7 mouse cellular contexts compared by ENCODE assay signal in genomic region chr1:180226221-180226713, GRCm38 (mm10). TPM values are rescaled to one million over a fixed set of nuclear protein-coding genes. Genes with fewer than 3 reads are reported as not detected.
DNase-seq lines count a peak whose midpoint lies in the region; ATAC-seq and TF ChIP-seq lines count a peak whose summit lies in the region.

No protein-coding gene starts in this region.

- peaks cover 7% of the 10 kb centered on the region; the same call in 1 of the 2 replicates for H3K27me3 ChIP-seq in G1E (ENCODE audit: insufficient read depth, low read length)
- no peaks in the 10 kb centered on the region for H3K27me3 ChIP-seq in forebrain, embryonic 13.5 days
- H3K27me3 ChIP-seq in midbrain, embryonic 10.5 days (ENCODE audit: low read depth, poor library complexity, severe bottlenecking): no peaks in the 10 kb centered on the region

- H3K27ac ChIP-seq in forebrain, embryonic 13.5 days: no peak overlapping the region
- peak overlapping the region; percentile 24; the same call in 1 of the 2 replicates for H3K27ac ChIP-seq in midbrain, embryonic 10.5 days (replicated peaks)

- peak overlapping the region; percentile 62; the same call in 1 of the 2 replicates for H3K4me3 ChIP-seq in G1E (ENCODE audit: low read depth, low read length)
- H3K4me3 ChIP-seq in forebrain, embryonic 13.5 days: peak overlapping the region; percentile 41
- H3K4me3 ChIP-seq in midbrain, embryonic 10.5 days: peak overlapping the region; percentile 55

- TF ChIP-seq CTCF in G1E (IDR thresholded peaks at IDR 0.05; ENCODE audit: low read depth, low read length): no peak

- H3K4me2 ChIP-seq in forebrain, embryonic 13.5 days: peak overlapping the region; percentile 65

- DNase-seq in CD8-positive naive resting alpha-beta T cell, adult 2 months (ENCODE audit: low read depth in 2 of 2, low spot score in 2 of 2): peak; percentile 24 to 43
- DNase-seq in G1E (ENCODE audit: low spot score): no peak
- peak; percentile 31 to 36 for DNase-seq in kidney, postnatal 36 days
- peak; percentile 28 for DNase-seq in midbrain, embryonic 10.5 days (ENCODE audit: low spot score)
- DNase-seq in thymus, adult 18-20 months: peak; percentile 59 to 67
- no peak for DNase-seq in gastrocnemius, postnatal 4 days (ENCODE audit: low spot score in 2 of 2)

- ATAC-seq in G1E (ENCODE audit: extremely low read depth, insufficient number of reproducible peaks, low FRiP score, poor library complexity, severe bottlenecking): no peak; the same call in 1 of the 2 replicates
- peak; percentile 65 for ATAC-seq in forebrain, embryonic 13.5 days

- no peaks in the 10 kb centered on the region for H3K9me3 ChIP-seq in G1E (replicated peaks)
- H3K9me3 ChIP-seq in forebrain, embryonic 13.5 days (replicated peaks): no peaks in the 10 kb centered on the region; the same call in 1 of the 2 replicates
- H3K9me3 ChIP-seq in midbrain, embryonic 10.5 days (replicated peaks): no peaks in the 10 kb centered on the region

- peak overlapping the region; percentile 35 for H3K9ac ChIP-seq in forebrain, embryonic 13.5 days

- peaks cover 22% of the 10 kb centered on the region for H3K4me1 ChIP-seq in G1E (ENCODE audit: insufficient read depth, low read depth, low read length)
- peaks cover 12% of the 10 kb centered on the region for H3K4me1 ChIP-seq in forebrain, embryonic 13.5 days
- H3K4me1 ChIP-seq in midbrain, embryonic 10.5 days: peaks cover 21% of the 10 kb centered on the region

- WGBS in forebrain, embryonic 13.5 days: 11% methylated on average over 12 of the region's 12 CpGs
- 13% methylated on average over 12 of the region's 12 CpGs for WGBS in midbrain, embryonic 10.5 days

- peaks cover 48% of the 10 kb centered on the region for H3K36me3 ChIP-seq in G1E (replicated peaks)
- H3K36me3 ChIP-seq in forebrain, embryonic 13.5 days (ENCODE audit: poor library complexity, severe bottlenecking): no peaks in the 10 kb centered on the region
- H3K36me3 ChIP-seq in midbrain, embryonic 10.5 days: no peaks in the 10 kb centered on the region; the same call in 1 of the 2 replicates

RNA-seq across cellular contexts. Expression of gene Coq8a, which starts 26.9 kb away (rescaled TPM):
- total RNA-seq in G1E (2014; fragmentation: Nextera tagmentation) (3.6 and 4.4 TPM in 2 replicates), G1E (2017) (4.0 and 4.3 TPM in 2 replicates)
- polyA plus RNA-seq in G1E (2012): 4.6 and 6.2 TPM in 2 replicates
- polyA plus RNA-seq in forebrain, embryonic 13.5 days (2015; fragmentation: Nextera tagmentation; extraction: Ambion mirVana): 1.5 and 1.6 TPM in 2 replicates
- polyA plus RNA-seq in midbrain, embryonic 10.5 days (2016; fragmentation: Nextera tagmentation; extraction: Ambion mirVana): 0.90 and 1.3 TPM in 2 replicates
- total RNA-seq in gastrocnemius, postnatal 4 days (2021): 100 to 1,000 TPM; 294 to 313 TPM

RNA-seq across cellular contexts. Expression of gene Psen2, which starts 37.0 kb away (rescaled TPM):
- 19.4 and 24.1 TPM in 2 replicates for total RNA-seq in G1E (2014; fragmentation: Nextera tagmentation)
- total RNA-seq in G1E (2017): 126 and 146 TPM in 2 replicates
- polyA plus RNA-seq in G1E (2012): 15.8 and 20.2 TPM in 2 replicates
- polyA plus RNA-seq in forebrain, embryonic 13.5 days (2015; fragmentation: Nextera tagmentation; extraction: Ambion mirVana): 7.3 and 9.7 TPM in 2 replicates
- polyA plus RNA-seq in midbrain, embryonic 10.5 days (2016; fragmentation: Nextera tagmentation; extraction: Ambion mirVana): 6.2 and 6.5 TPM in 2 replicates
- 10 to 100 TPM; 13.6 to 13.8 TPM for total RNA-seq in gastrocnemius, postnatal 4 days (2021)

Comparison
In these comparisons a context has a peak if more than half of its experiments do, and no peak if none do; other contexts are left out.
1. DNase-seq: peak in CD8-positive naive resting alpha-beta T cell, adult 2 months (2 of 2), kidney, postnatal 36 days (2 of 2), midbrain, embryonic 10.5 days (single experiment) and thymus, adult 18-20 months (2 of 2); none in G1E (single experiment) and gastrocnemius, postnatal 4 days (0 of 2).
2. Peak in every context shown above with its lines, with median percentiles within 50 percentile points of each other: H3K4me3 ChIP-seq.